Mouse (Mus musculus): ENCODE results near the gene Crb2. TPM values are rescaled to one million over a fixed set of nuclear protein-coding genes. Genes with fewer than 3 reads are reported as not detected.

Crb2 gene
- polyA plus RNA-seq, 1 experiment from 2014 or later, result 32.7 TPM

- no peak overlapping the region for H3K9ac ChIP-seq (ENCODE audit: low read length)
- no peaks in the 10 kb centered on the region for H3K27me3 ChIP-seq (ENCODE audit: control insufficient read depth, insufficient read depth, low read length)
- 78% methylated on average over 5 of the region's 5 CpGs for WGBS
- H3K4me2 ChIP-seq (ENCODE audit: low read depth, low read length, severe bottlenecking), result no peak overlapping the region
- no peak overlapping the region for H3K4me3 ChIP-seq (ENCODE audit: low read depth, low read length)
- no peaks in the 10 kb centered on the region for H3K9me3 ChIP-seq (ENCODE audit: control insufficient read depth, low read length)
- no peak for ATAC-seq (replicated peaks; ENCODE audit: low FRiP score)
- DNase-seq (ENCODE audit: low spot score), result no peak
- H3K36me3 ChIP-seq (ENCODE audit: control insufficient read depth, insufficient read depth, low read length), result peaks cover 3% of the 10 kb centered on the region; the same call in 1 of the 2 replicates
- H3K27ac ChIP-seq (ENCODE audit: low read depth, low read length), result no peak overlapping the region
- peaks cover 30% of the 10 kb centered on the region for H3K4me1 ChIP-seq (replicated peaks; ENCODE audit: control insufficient read depth, insufficient read depth, low read length)
These were observed 8.4 kb downstream of the Crb2 start for GRCm38 (mm10) chr2:37784473-37784872.

DNA sequence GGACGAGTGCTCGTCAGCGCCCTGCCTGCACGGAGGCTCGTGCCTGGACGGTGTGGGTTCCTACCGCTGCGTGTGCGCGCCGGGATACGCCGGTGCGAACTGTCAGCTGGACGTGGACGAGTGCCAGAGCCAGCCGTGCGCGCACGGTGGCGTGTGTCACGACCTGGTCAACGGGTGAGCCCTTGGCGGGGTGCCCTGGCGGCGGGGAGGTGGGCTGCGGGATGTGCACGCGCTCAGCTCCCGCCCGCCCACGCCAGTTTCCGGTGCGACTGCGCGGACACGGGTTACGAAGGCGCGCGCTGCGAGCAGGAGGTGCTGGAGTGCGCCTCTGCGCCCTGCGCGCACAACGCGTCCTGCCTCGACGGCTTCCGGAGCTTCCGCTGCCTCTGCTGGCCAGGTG lies 10.4 kb downstream of the Crb2 start:
- Histone ChIP-seq H3K27me3 (ENCODE audit: control insufficient read depth, insufficient read depth, low read length) (no peaks in the 10 kb centered on the region), H3K4me1 (replicated peaks; ENCODE audit: control insufficient read depth, insufficient read depth, low read length) (peaks cover 10% of the 10 kb centered on the region), H3K4me3 (ENCODE audit: low read depth, low read length) (no peak overlapping the region), H3K9ac (ENCODE audit: low read length) (no peak overlapping the region), H3K36me3 (ENCODE audit: control insufficient read depth, insufficient read depth, low read length) (peaks cover 3% of the 10 kb centered on the region; the same call in 1 of the 2 replicates), H3K4me2 (ENCODE audit: low read depth, low read length, severe bottlenecking) (peak overlapping the region; percentile 21; the same call in 1 of the 2 replicates), H3K27ac (ENCODE audit: low read depth, low read length) (no peak overlapping the region), H3K9me3 (ENCODE audit: control insufficient read depth, low read length) (no peaks in the 10 kb centered on the region)
- no peak for ATAC-seq (replicated peaks; ENCODE audit: low FRiP score)
- 42% methylated on average over 52 of the region's 52 CpGs for WGBS
- no peak for DNase-seq (ENCODE audit: low spot score)

DNA sequence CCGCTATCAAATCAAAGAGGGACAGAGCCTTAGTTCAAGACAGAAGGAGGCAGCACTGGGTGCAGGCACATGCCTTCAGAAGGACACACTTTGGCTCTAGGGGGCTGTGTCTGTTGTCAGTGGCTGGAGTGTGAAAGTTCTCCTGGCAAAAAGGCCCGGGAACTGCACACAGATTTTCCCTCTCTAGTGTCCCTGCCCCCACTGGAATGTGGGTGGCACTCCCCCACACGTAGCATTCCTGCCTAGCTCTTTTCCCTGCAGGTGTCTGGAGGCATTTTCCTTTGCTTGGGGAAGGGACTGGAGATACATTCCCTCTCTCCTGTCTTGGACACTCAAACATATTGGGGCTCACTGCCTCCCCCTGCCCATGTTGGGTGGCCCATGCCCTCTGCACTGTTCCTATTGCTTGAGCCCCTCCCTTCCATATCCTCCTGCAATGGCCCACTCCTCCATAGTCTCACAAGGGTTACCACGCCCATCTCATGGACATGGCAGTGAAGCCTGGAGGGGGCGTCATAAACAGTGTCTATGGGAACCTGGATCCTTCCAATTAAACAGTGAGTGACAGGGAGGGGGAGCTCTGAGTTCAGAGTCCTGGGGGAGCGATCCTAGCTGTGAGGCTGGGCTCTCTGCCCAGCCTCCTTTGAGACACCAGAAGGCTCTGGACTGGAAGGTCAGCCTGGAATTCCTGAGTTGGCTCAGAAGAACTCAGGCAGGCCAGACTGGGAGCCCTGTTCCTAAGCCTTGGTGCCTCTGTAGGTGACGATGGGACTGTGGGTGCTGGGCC lies 12.3 kb downstream of the Crb2 start:
- peaks cover 8% of the 10 kb centered on the region; the same call in 1 of the 2 replicates for H3K36me3 ChIP-seq (ENCODE audit: control insufficient read depth, insufficient read depth, low read length)
- no peak overlapping the region for H3K4me2 ChIP-seq (ENCODE audit: low read depth, low read length, severe bottlenecking)
- H3K9me3 ChIP-seq (ENCODE audit: control insufficient read depth, low read length), result no peaks in the 10 kb centered on the region
- H3K9ac ChIP-seq (ENCODE audit: low read length), result no peak overlapping the region
- H3K4me3 ChIP-seq (ENCODE audit: low read depth, low read length), result no peak overlapping the region
- WGBS, result 80% methylated on average over 7 of the region's 7 CpGs
- H3K27ac ChIP-seq (ENCODE audit: low read depth, low read length), result no peak overlapping the region
- no peaks in the 10 kb centered on the region for H3K4me1 ChIP-seq (replicated peaks; ENCODE audit: control insufficient read depth, insufficient read depth, low read length)
- ATAC-seq (replicated peaks; ENCODE audit: low FRiP score) (0 out of 2 replicates have a peak, but pooled peaks have one; percentile 10), DNase-seq (ENCODE audit: low spot score) (no peak)
- H3K27me3 ChIP-seq (ENCODE audit: control insufficient read depth, insufficient read depth, low read length), result no peaks in the 10 kb centered on the region

DNA sequence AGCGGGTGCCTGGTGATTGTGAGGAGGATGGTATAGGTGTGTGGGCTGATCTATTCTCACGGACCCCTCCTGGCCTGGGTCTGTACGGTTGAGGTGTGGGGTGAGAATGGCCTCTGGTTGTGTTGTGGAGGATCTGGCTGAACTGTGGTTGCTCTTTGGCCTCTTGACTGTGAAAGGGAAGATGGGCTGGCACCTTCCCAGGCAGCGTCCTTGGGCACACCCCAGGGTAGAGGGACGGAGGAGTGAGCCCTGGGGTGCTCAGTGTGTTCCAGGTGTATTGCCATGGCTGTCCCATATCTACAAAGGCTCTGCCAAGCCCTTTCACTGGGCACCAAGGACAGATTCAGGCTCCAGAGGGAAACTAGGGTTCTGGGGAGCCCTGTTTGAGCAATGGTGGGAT lies 13.0 kb downstream of the Crb2 start:
- DNase-seq (ENCODE audit: low spot score) (no peak), ATAC-seq (replicated peaks; ENCODE audit: low FRiP score) (no peak)
- H3K4me2 ChIP-seq (ENCODE audit: low read depth, low read length, severe bottlenecking), result no peak overlapping the region
- H3K9me3 ChIP-seq (ENCODE audit: control insufficient read depth, low read length), result no peaks in the 10 kb centered on the region
- no peak overlapping the region for H3K4me3 ChIP-seq (ENCODE audit: low read depth, low read length)
- H3K9ac ChIP-seq (ENCODE audit: low read length), result no peak overlapping the region
- no peak overlapping the region for H3K27ac ChIP-seq (ENCODE audit: low read depth, low read length)
- H3K36me3 ChIP-seq (ENCODE audit: control insufficient read depth, insufficient read depth, low read length), result peaks cover 9% of the 10 kb centered on the region; the same call in 1 of the 2 replicates
- H3K4me1 ChIP-seq (replicated peaks; ENCODE audit: control insufficient read depth, insufficient read depth, low read length), result no peaks in the 10 kb centered on the region
- no peaks in the 10 kb centered on the region for H3K27me3 ChIP-seq (ENCODE audit: control insufficient read depth, insufficient read depth, low read length)
- 95% methylated on average over 5 of the region's 5 CpGs for WGBS

DNA sequence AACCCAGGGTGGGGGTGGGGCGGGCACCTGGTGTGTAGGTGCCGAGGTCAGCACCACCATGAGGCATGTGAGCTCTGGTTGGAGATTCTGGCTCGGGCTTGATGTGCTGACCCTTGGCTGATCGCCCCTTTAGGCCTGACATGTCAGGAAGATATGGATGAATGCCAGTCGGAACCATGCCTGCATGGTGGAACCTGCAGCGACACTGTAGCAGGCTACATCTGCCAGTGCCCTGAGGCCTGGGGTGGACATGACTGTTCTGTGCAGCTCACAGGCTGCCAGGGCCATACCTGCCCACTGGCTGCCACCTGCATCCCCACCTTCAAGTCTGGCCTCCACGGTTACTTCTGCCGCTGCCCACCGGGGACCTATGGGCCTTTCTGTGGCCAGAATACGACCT lies 13.9 kb downstream of the Crb2 start:
- no peak overlapping the region for H3K4me2 ChIP-seq (ENCODE audit: low read depth, low read length, severe bottlenecking)
- H3K9me3 ChIP-seq (ENCODE audit: control insufficient read depth, low read length), result no peaks in the 10 kb centered on the region
- 92% methylated on average over 10 of the region's 10 CpGs for WGBS
- H3K4me1 ChIP-seq (replicated peaks; ENCODE audit: control insufficient read depth, insufficient read depth, low read length), result no peaks in the 10 kb centered on the region
- ATAC-seq (replicated peaks; ENCODE audit: low FRiP score) (no peak), DNase-seq (ENCODE audit: low spot score) (no peak)
- no peaks in the 10 kb centered on the region for H3K27me3 ChIP-seq (ENCODE audit: control insufficient read depth, insufficient read depth, low read length)
- H3K27ac ChIP-seq (ENCODE audit: low read depth, low read length), result no peak overlapping the region
- no peak overlapping the region for H3K4me3 ChIP-seq (ENCODE audit: low read depth, low read length)
- H3K9ac ChIP-seq (ENCODE audit: low read length), result no peak overlapping the region
- H3K36me3 ChIP-seq (ENCODE audit: control insufficient read depth, insufficient read depth, low read length), result peaks cover 9% of the 10 kb centered on the region; the same call in 1 of the 2 replicates

GRCm38 (mm10) chr2:37790738-37791137 lies 14.7 kb downstream of the Crb2 start:
- Histone ChIP-seq H3K4me3 (ENCODE audit: low read depth, low read length) (no peak overlapping the region), H3K27me3 (ENCODE audit: control insufficient read depth, insufficient read depth, low read length) (no peaks in the 10 kb centered on the region), H3K4me1 (replicated peaks; ENCODE audit: control insufficient read depth, insufficient read depth, low read length) (no peaks in the 10 kb centered on the region), H3K4me2 (ENCODE audit: low read depth, low read length, severe bottlenecking) (no peak overlapping the region), H3K27ac (ENCODE audit: low read depth, low read length) (no peak overlapping the region), H3K9ac (ENCODE audit: low read length) (no peak overlapping the region), H3K36me3 (ENCODE audit: control insufficient read depth, insufficient read depth, low read length) (peaks cover 9% of the 10 kb centered on the region; the same call in 1 of the 2 replicates), H3K9me3 (ENCODE audit: control insufficient read depth, low read length) (no peaks in the 10 kb centered on the region)
- no peak for ATAC-seq (replicated peaks; ENCODE audit: low FRiP score)
- 91% methylated on average over 14 of the region's 14 CpGs for WGBS
- DNase-seq (ENCODE audit: low spot score), result no peak

DNA sequence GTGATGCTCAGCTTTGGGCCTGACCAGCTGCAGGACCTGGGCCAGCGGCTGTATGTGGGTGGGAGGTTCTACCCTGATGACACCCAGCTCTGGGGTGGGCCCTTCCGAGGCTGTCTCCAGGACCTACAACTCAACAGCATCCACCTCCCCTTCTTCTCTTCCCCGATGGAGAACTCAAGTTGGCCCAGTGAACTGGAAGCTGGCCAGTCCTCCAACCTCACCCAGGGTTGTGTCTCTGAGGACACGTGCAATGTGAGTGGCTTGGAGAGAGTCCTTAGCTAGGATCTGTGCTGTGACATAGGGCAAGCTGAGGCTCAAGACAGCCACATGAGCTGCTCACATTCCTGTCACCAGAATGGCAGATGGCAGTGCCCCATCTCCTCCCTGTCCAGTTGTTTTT lies 15.3 kb downstream of the Crb2 start:
- no peaks in the 10 kb centered on the region for H3K27me3 ChIP-seq (ENCODE audit: control insufficient read depth, insufficient read depth, low read length)
- no peak overlapping the region for H3K9ac ChIP-seq (ENCODE audit: low read length)
- no peak overlapping the region for H3K4me3 ChIP-seq (ENCODE audit: low read depth, low read length)
- DNase-seq (ENCODE audit: low spot score) (no peak), ATAC-seq (replicated peaks; ENCODE audit: low FRiP score) (no peak)
- H3K27ac ChIP-seq (ENCODE audit: low read depth, low read length), result no peak overlapping the region
- no peak overlapping the region for H3K4me2 ChIP-seq (ENCODE audit: low read depth, low read length, severe bottlenecking)
- H3K36me3 ChIP-seq (ENCODE audit: control insufficient read depth, insufficient read depth, low read length), result peaks cover 6% of the 10 kb centered on the region; the same call in 1 of the 2 replicates
- no peaks in the 10 kb centered on the region for H3K9me3 ChIP-seq (ENCODE audit: control insufficient read depth, low read length)
- H3K4me1 ChIP-seq (replicated peaks; ENCODE audit: control insufficient read depth, insufficient read depth, low read length), result no peaks in the 10 kb centered on the region
- WGBS, result 96% methylated on average over 4 of the region's 4 CpGs

DNA sequence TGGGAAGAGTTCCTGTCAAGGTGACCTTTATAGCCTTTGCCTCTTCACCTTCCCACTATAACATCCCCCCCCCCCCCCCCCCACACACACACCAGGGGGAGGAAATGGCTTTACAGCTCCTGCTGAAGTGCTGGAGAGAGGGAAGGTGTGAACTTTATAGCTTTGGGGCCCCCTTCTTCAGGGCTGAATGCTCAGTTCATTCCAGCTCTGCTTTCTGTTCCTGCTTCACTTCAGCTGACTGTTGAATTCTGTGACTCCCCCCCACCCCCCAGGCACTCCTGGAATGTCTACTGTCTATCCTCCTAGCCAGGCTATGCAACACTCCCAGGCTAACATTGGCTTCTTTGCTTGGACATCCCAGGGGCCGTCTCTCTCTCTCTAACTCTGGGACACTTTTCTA lies 20.0 kb downstream of the Crb2 start:
- no peaks in the 10 kb centered on the region for H3K27me3 ChIP-seq (ENCODE audit: control insufficient read depth, insufficient read depth, low read length)
- DNase-seq (ENCODE audit: low spot score) (no peak), ATAC-seq (replicated peaks; ENCODE audit: low FRiP score) (no peak)
- H3K9me3 ChIP-seq (ENCODE audit: control insufficient read depth, low read length), result no peaks in the 10 kb centered on the region
- H3K4me1 ChIP-seq (replicated peaks; ENCODE audit: control insufficient read depth, insufficient read depth, low read length), result no peaks in the 10 kb centered on the region
- H3K27ac ChIP-seq (ENCODE audit: low read depth, low read length), result no peak overlapping the region
- no peak overlapping the region for H3K4me2 ChIP-seq (ENCODE audit: low read depth, low read length, severe bottlenecking)
- WGBS, result 85% methylated on average over 1 of the region's 1 CpGs
- H3K9ac ChIP-seq (ENCODE audit: low read length), result no peak overlapping the region
- H3K4me3 ChIP-seq (ENCODE audit: low read depth, low read length), result no peak overlapping the region
- peaks cover 10% of the 10 kb centered on the region; the same call in 1 of the 2 replicates for H3K36me3 ChIP-seq (ENCODE audit: control insufficient read depth, insufficient read depth, low read length)

- ATAC-seq (replicated peaks; ENCODE audit: low FRiP score) (no peak), DNase-seq (ENCODE audit: low spot score) (no peak)
- Histone ChIP-seq H3K4me1 (replicated peaks; ENCODE audit: control insufficient read depth, insufficient read depth, low read length) (no peaks in the 10 kb centered on the region), H3K4me2 (ENCODE audit: low read depth, low read length, severe bottlenecking) (no peak overlapping the region), H3K4me3 (ENCODE audit: low read depth, low read length) (no peak overlapping the region), H3K27me3 (ENCODE audit: control insufficient read depth, insufficient read depth, low read length) (no peaks in the 10 kb centered on the region), H3K27ac (ENCODE audit: low read depth, low read length) (no peak overlapping the region), H3K9me3 (ENCODE audit: control insufficient read depth, low read length) (no peaks in the 10 kb centered on the region), H3K36me3 (ENCODE audit: control insufficient read depth, insufficient read depth, low read length) (peaks cover 10% of the 10 kb centered on the region; the same call in 1 of the 2 replicates), H3K9ac (ENCODE audit: low read length) (no peak overlapping the region)
- whole genome bisulfite sequencing, result 90% methylated on average over 4 of the region's 4 CpGs
These were observed 21.0 kb downstream of the Crb2 start for GRCm38 (mm10) chr2:37797046-37797445.

Measured in forebrain, embryonic 11.5 days (tissue).